Mouse (Mus musculus): ENCODE data around the gene 5430402E10Rik. TPM values are rescaled to one million over a fixed set of nuclear protein-coding genes. Genes with fewer than 3 reads are reported as not detected.

5430402E10Rik gene
- polyA plus RNA-seq (2012; rRNA removed; ENCODE audit: low replicate concordance), result not detected in 2 replicates

GRCm38 (mm10) chrX:77924962-77925361 is at the start of gene 5430402E10Rik:
Gene 5430402E10Rik, minus strand, starts transcription at chrX:77925062.

Other genes starting within 250 kb of the 5430402E10Rik start
- gene Prkx, start 128.8 kb downstream of the 5430402E10Rik start, polyA plus RNA-seq (2012; rRNA removed; ENCODE audit: low replicate concordance), result 11.0 and 14.8 TPM in 2 replicates
- 0.20 TPM in 1 of 2 replicates, not detected in the other for gene Pbsn, start 71.4 kb downstream of the 5430402E10Rik start, polyA plus RNA-seq (2012; rRNA removed; ENCODE audit: low replicate concordance)
- not detected in 2 replicates for gene Gm14744, start 60.3 kb downstream of the 5430402E10Rik start, polyA plus RNA-seq (2012; rRNA removed; ENCODE audit: low replicate concordance)
- gene Obp1a, start 166.3 kb upstream of the 5430402E10Rik start, polyA plus RNA-seq (2012; rRNA removed; ENCODE audit: low replicate concordance), result not detected in 2 replicates
- not detected in 2 replicates for gene Gm5938, start 200.4 kb upstream of the 5430402E10Rik start, polyA plus RNA-seq (2012; rRNA removed; ENCODE audit: low replicate concordance)